Mouse (Mus musculus) kidney, adult 2 months (tissue): Measurements from ENCODE around the gene Rras2.

Source experiments
- CTCF ChIP-seq: fragments of 200-500 bp; conservative IDR thresholded peaks from 2 replicates; pipeline ENCODE4 v1.5.1; 2011; ENCODE audit warnings: low read depth, mild to moderate bottlenecking, control low read depth, low read length, moderate library complexity, mixed read lengths; ENCODE audit not compliant: insufficient read depth, insufficient read length
- POLR2A ChIP-seq: fragments of 200-500 bp; IDR thresholded peaks from one replicate; pipeline ENCODE4 v1.6.1; 2011; ENCODE audit warnings: low read depth, low read length, control low read depth

- TF ChIP-seq CTCF (no peak), POLR2A (no peak)
Observed at GRCm38 (mm10) chr7:114027406-114027805, 90.2 kb downstream of the Rras2 start.
